Mouse (Mus musculus): ENCODE results near the gene Dand5. TPM values are rescaled to one million over a fixed set of nuclear protein-coding genes. Genes with fewer than 3 reads are reported as not detected.
"Not testable (repeated sequence)": the region's sequence is repeated elsewhere in the genome, so short reads cannot be mapped to it uniquely, and the experiment has no call there.

The Dand5 gene
- polyA plus RNA-seq, 1 experiment from 2014 or later, result 5.8 TPM

GRCm38 (mm10) chr8:84832759-84833742 lies 10.4 kb upstream of the Dand5 start:
- peaks cover 43% of the 10 kb centered on the region for H3K36me3 ChIP-seq
- H3K27me3 ChIP-seq, result no peaks in the 10 kb centered on the region
- peak overlapping the region; percentile 93 for H3K27ac ChIP-seq
- ATAC-seq (replicated peaks; ENCODE audit: insufficient number of reproducible peaks, insufficient read depth, low FRiP score, low read depth), result no peak
- peak overlapping the region; percentile 71 for H3K4me2 ChIP-seq
- peaks cover 37% of the 10 kb centered on the region for H3K4me1 ChIP-seq (replicated peaks)
- no peaks in the 10 kb centered on the region for H3K9me3 ChIP-seq (replicated peaks)
- H3K4me3 ChIP-seq, result peak overlapping the region; percentile 91
- peak overlapping the region; percentile 92 for H3K9ac ChIP-seq
- 56% methylated on average over 10 of the region's 10 CpGs for WGBS

GRCm38 (mm10) chr8:84832034-84832717 lies 9.6 kb upstream of the Dand5 start:
- ATAC-seq (replicated peaks; ENCODE audit: insufficient number of reproducible peaks, insufficient read depth, low FRiP score, low read depth), result peak; percentile 59
- Histone ChIP-seq H3K9ac (peak overlapping the region; percentile 92), H3K27me3 (no peaks in the 10 kb centered on the region), H3K9me3 (replicated peaks) (no peaks in the 10 kb centered on the region), H3K4me3 (peak overlapping the region; percentile 91), H3K4me1 (replicated peaks) (peaks cover 37% of the 10 kb centered on the region), H3K4me2 (peak overlapping the region; percentile 71), H3K36me3 (peaks cover 35% of the 10 kb centered on the region), H3K27ac (peak overlapping the region; percentile 93)
- WGBS, result under 1% methylated on average over 59 of the region's 59 CpGs

GRCm38 (mm10) chr8:84831490-84831889 lies 8.9 kb upstream of the Dand5 start, which contains the start of gene Gadd45gip1:
Gene Gadd45gip1, plus strand, starts transcription at chr8:84831522.
- no peaks in the 10 kb centered on the region for H3K27me3 ChIP-seq
- H3K4me2 ChIP-seq, result peak within 1 kb of the TSS; percentile 71
- H3K9me3 ChIP-seq (replicated peaks), result no peaks in the 10 kb centered on the region
- 64% methylated on average over 11 of the region's 11 CpGs for WGBS
- ATAC-seq (replicated peaks; ENCODE audit: insufficient number of reproducible peaks, insufficient read depth, low FRiP score, low read depth), result no peak
- peak within 1 kb of the TSS; percentile 93 for H3K27ac ChIP-seq
- H3K4me3 ChIP-seq, result peak within 1 kb of the TSS; percentile 91
- H3K9ac ChIP-seq, result peak within 1 kb of the TSS; percentile 92
- H3K4me1 ChIP-seq (replicated peaks), result peaks cover 37% of the 10 kb centered on the region
- H3K36me3 ChIP-seq, result peaks cover 28% of the 10 kb centered on the region

GRCm38 (mm10) chr8:84826518-84826917 lies 3.9 kb upstream of the Dand5 start:
- WGBS, result 83% methylated on average over 2 of the region's 2 CpGs

GRCm38 (mm10) chr8:84825636-84826035 lies 3.0 kb upstream of the Dand5 start:
- Histone ChIP-seq H3K4me2 (no peak overlapping the region), H3K4me3 (no peak overlapping the region), H3K36me3 (no peaks in the 10 kb centered on the region), H3K9me3 (replicated peaks) (no peaks in the 10 kb centered on the region), H3K27ac (no peak overlapping the region), H3K27me3 (no peaks in the 10 kb centered on the region), H3K9ac (no peak overlapping the region), H3K4me1 (replicated peaks) (peaks cover 13% of the 10 kb centered on the region)
- no peak for ATAC-seq (replicated peaks; ENCODE audit: insufficient number of reproducible peaks, insufficient read depth, low FRiP score, low read depth)
- WGBS, result 53% methylated on average over 4 of the region's 4 CpGs

More at GRCm38 (mm10) chr8:84826518-84826917, 3.9 kb upstream of the Dand5 start:
- not testable (repeated sequence) for ATAC-seq (replicated peaks; ENCODE audit: insufficient number of reproducible peaks, insufficient read depth, low FRiP score, low read depth); H3K4me2 ChIP-seq; H3K9me3 ChIP-seq (replicated peaks); H3K27ac ChIP-seq; H3K9ac ChIP-seq; H3K4me3 ChIP-seq; H3K36me3 ChIP-seq; H3K27me3 ChIP-seq
- H3K4me1 ChIP-seq (replicated peaks), result peaks cover 14% of the 10 kb centered on the region

GRCm38 (mm10) chr8:84823653-84824052 lies 1.0 kb upstream of the Dand5 start:
- peak; percentile 45; the same call in 1 of the 2 replicates for ATAC-seq (replicated peaks; ENCODE audit: insufficient number of reproducible peaks, insufficient read depth, low FRiP score, low read depth)
- Histone ChIP-seq H3K9me3 (replicated peaks) (no peaks in the 10 kb centered on the region), H3K9ac (no peak overlapping the region), H3K4me2 (peak overlapping the region; percentile 46), H3K4me3 (no peak overlapping the region), H3K36me3 (no peaks in the 10 kb centered on the region), H3K4me1 (replicated peaks) (peaks cover 13% of the 10 kb centered on the region), H3K27me3 (no peaks in the 10 kb centered on the region), H3K27ac (no peak overlapping the region)
- under 1% methylated on average over 18 of the region's 18 CpGs for WGBS

GRCm38 (mm10) chr8:84816117-84816516 lies 6.5 kb downstream of the Dand5 start:
- Histone ChIP-seq H3K4me2 (no peak overlapping the region), H3K27ac (no peak overlapping the region), H3K27me3 (peaks cover 15% of the 10 kb centered on the region; the same call in 1 of the 2 replicates), H3K9ac (no peak overlapping the region), H3K4me3 (no peak overlapping the region), H3K4me1 (replicated peaks) (peaks cover 18% of the 10 kb centered on the region), H3K36me3 (no peaks in the 10 kb centered on the region), H3K9me3 (replicated peaks) (no peaks in the 10 kb centered on the region)
- no peak for ATAC-seq (replicated peaks; ENCODE audit: insufficient number of reproducible peaks, insufficient read depth, low FRiP score, low read depth)
- WGBS, result 75% methylated on average over 17 of the region's 17 CpGs

GRCm38 (mm10) chr8:84815547-84815946 lies 7.1 kb downstream of the Dand5 start:
- 13% methylated on average over 9 of the region's 9 CpGs for WGBS
- Histone ChIP-seq H3K9me3 (replicated peaks) (no peaks in the 10 kb centered on the region), H3K4me1 (replicated peaks) (peaks cover 23% of the 10 kb centered on the region), H3K27me3 (peaks cover 17% of the 10 kb centered on the region; the same call in 1 of the 2 replicates), H3K9ac (no peak overlapping the region), H3K36me3 (no peaks in the 10 kb centered on the region), H3K27ac (no peak overlapping the region), H3K4me2 (peak overlapping the region; percentile 3), H3K4me3 (no peak overlapping the region)
- ATAC-seq (replicated peaks; ENCODE audit: insufficient number of reproducible peaks, insufficient read depth, low FRiP score, low read depth), result peak; percentile 65

- Histone ChIP-seq H3K4me1 (replicated peaks) (peaks cover 23% of the 10 kb centered on the region), H3K4me2 (peak overlapping the region; percentile 3), H3K36me3 (no peaks in the 10 kb centered on the region), H3K27ac (no peak overlapping the region), H3K4me3 (no peak overlapping the region), H3K9ac (peak overlapping the region; percentile 1; the same call in 1 of the 2 replicates), H3K27me3 (peaks cover 17% of the 10 kb centered on the region; the same call in 1 of the 2 replicates), H3K9me3 (replicated peaks) (no peaks in the 10 kb centered on the region)
- WGBS, result 36% methylated on average over 19 of the region's 19 CpGs
- no peak for ATAC-seq (replicated peaks; ENCODE audit: insufficient number of reproducible peaks, insufficient read depth, low FRiP score, low read depth)
Observed at GRCm38 (mm10) chr8:84814555-84815441, 7.8 kb downstream of the Dand5 start.

- Histone ChIP-seq H3K4me2 (no peak overlapping the region), H3K9ac (0 out of 2 replicates have a peak overlapping the region, but pooled peaks have one; percentile 1), H3K36me3 (no peaks in the 10 kb centered on the region), H3K9me3 (replicated peaks) (no peaks in the 10 kb centered on the region), H3K4me3 (no peak overlapping the region), H3K27ac (no peak overlapping the region), H3K4me1 (replicated peaks) (peaks cover 25% of the 10 kb centered on the region), H3K27me3 (peaks cover 17% of the 10 kb centered on the region; the same call in 1 of the 2 replicates)
- ATAC-seq (replicated peaks; ENCODE audit: insufficient number of reproducible peaks, insufficient read depth, low FRiP score, low read depth), result no peak
- WGBS, result 84% methylated on average over 11 of the region's 11 CpGs
Observed at GRCm38 (mm10) chr8:84814240-84814554, 8.4 kb downstream of the Dand5 start.

Measured in heart, embryonic 15.5 days (tissue).